10 mouse cellular contexts compared by ENCODE assay signal in the genomic region with DNA sequence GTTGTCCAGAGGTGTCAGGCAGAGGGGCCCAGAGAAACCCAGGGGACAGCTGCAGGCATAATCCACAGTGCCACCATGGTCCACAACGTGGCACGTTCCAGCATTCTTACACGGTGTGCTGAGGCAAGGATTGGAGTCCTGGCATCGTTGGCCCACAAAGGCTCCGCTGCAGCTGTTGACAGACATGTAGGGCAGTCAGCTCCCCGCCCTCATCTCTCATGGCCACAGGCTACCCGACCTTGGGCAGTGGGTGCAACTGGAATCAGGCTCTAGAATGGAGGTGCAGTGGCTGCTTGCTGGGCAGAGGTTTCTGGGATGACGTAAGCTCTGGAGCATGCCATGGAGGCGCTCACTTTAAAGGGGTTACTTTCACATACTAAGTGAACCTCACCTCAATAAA. TPM values are rescaled to one million over a fixed set of nuclear protein-coding genes. Genes with fewer than 3 reads are reported as not detected.
DNase-seq lines count a peak whose midpoint lies in the region; ATAC-seq and TF ChIP-seq lines count a peak whose summit lies in the region.
"Had no signal": no experiment of that assay in that cellular context is flagged by ENCODE, and none has a peak within 500 bp of the region (broad histone marks: within the 10 kb centered on the region; RNA-seq: fewer than 3 reads in every experiment).

No protein-coding gene starts in this region.

- 74% methylated on average over 9 of the region's 9 CpGs for WGBS in liver, adult 2 months
- WGBS in liver, embryonic 12.5 days (ENCODE audit: insufficient replicate concordance) = 66% methylated on average over 9 of the region's 9 CpGs
- 55% methylated on average over 9 of the region's 9 CpGs for WGBS in forebrain, embryonic 11.5 days
- 25% methylated on average over 9 of the region's 9 CpGs for WGBS in hindbrain, embryonic 16.5 days
- whole genome bisulfite sequencing in neural tube, embryonic 13.5 days = 36% methylated on average over 9 of the region's 9 CpGs
- 77% methylated on average over 9 of the region's 9 CpGs for WGBS in intestine, embryonic 15.5 days

- peaks cover 46% of the 10 kb centered on the region for H3K4me1 ChIP-seq in liver, adult 2 months (ENCODE audit: control insufficient read depth, insufficient read depth, low read length)
- H3K4me1 ChIP-seq in liver, embryonic 12.5 days = peaks cover 66% of the 10 kb centered on the region
- H3K4me1 ChIP-seq in forebrain, embryonic 11.5 days (replicated peaks; ENCODE audit: control insufficient read depth, insufficient read depth, low read length) = peaks cover 67% of the 10 kb centered on the region
- peaks cover 73% of the 10 kb centered on the region for H3K4me1 ChIP-seq in hindbrain, embryonic 16.5 days (ENCODE audit: control insufficient read depth, insufficient read depth, low read depth, low read length)
- peaks cover 99% of the 10 kb centered on the region for H3K4me1 ChIP-seq in neural tube, embryonic 13.5 days (replicated peaks)
- peaks cover 88% of the 10 kb centered on the region for H3K4me1 ChIP-seq in intestine, embryonic 15.5 days (replicated peaks)

- DNase-seq in liver, adult 2 months (ENCODE audit: extremely low read depth, low read depth, low spot score) = peak; percentile 46
- DNase-seq in forebrain, embryonic 11.5 days (ENCODE audit: low spot score) = peak; percentile 73
- DNase-seq in heart, adult 18-20 months = no peak
- DNase-seq: cerebellum, adult 8-10 months; right cerebral cortex, postnatal 25 days had no signal

- H3K27ac ChIP-seq in liver, adult 2 months (replicated peaks; ENCODE audit: insufficient read depth, low read depth, low read length) = no peak overlapping the region
- H3K27ac ChIP-seq in liver, embryonic 12.5 days = no peak overlapping the region
- peak overlapping the region; percentile 98 for H3K27ac ChIP-seq in forebrain, embryonic 11.5 days (ENCODE audit: low read depth, low read length)
- H3K27ac ChIP-seq in hindbrain, embryonic 16.5 days (ENCODE audit: low read depth, low read length) = peak overlapping the region; percentile 88
- H3K27ac ChIP-seq in neural tube, embryonic 13.5 days (replicated peaks) = peak overlapping the region; percentile 94
- H3K27ac ChIP-seq in intestine, embryonic 15.5 days = no peak overlapping the region

- H3K36me3 ChIP-seq in liver, adult 2 months (ENCODE audit: control insufficient read depth, insufficient read depth, low read length) = no peaks in the 10 kb centered on the region
- peaks cover 26% of the 10 kb centered on the region for H3K36me3 ChIP-seq in liver, embryonic 12.5 days
- peaks cover 15% of the 10 kb centered on the region for H3K36me3 ChIP-seq in forebrain, embryonic 11.5 days (ENCODE audit: control insufficient read depth, insufficient read depth, low read length)
- H3K36me3 ChIP-seq in hindbrain, embryonic 16.5 days (ENCODE audit: control insufficient read depth, insufficient read depth, low read length) = no peaks in the 10 kb centered on the region
- peaks cover 21% of the 10 kb centered on the region for H3K36me3 ChIP-seq in neural tube, embryonic 13.5 days
- peaks cover 16% of the 10 kb centered on the region for H3K36me3 ChIP-seq in intestine, embryonic 15.5 days

- H3K79me2 ChIP-seq in liver, adult 2 months (ENCODE audit: control insufficient read depth, insufficient read depth, low read length) = peaks cover 54% of the 10 kb centered on the region

- no peak for ATAC-seq in liver, embryonic 12.5 days
- peak; percentile 51 for ATAC-seq in forebrain, embryonic 11.5 days (replicated peaks; ENCODE audit: low FRiP score)
- peak; percentile 3; the same call in 1 of the 2 replicates for ATAC-seq in hindbrain, embryonic 16.5 days
- ATAC-seq in neural tube, embryonic 13.5 days (ENCODE audit: low read depth) = no peak
- no peak for ATAC-seq in intestine, embryonic 15.5 days
- ATAC-seq: intestine, embryonic 16.5 days had no signal

- H3K4me2 ChIP-seq in liver, embryonic 12.5 days = no peak overlapping the region
- H3K4me2 ChIP-seq in forebrain, embryonic 11.5 days (ENCODE audit: low read depth, low read length, severe bottlenecking) = peak overlapping the region; percentile 50; the same call in 1 of the 2 replicates
- H3K4me2 ChIP-seq in hindbrain, embryonic 16.5 days (ENCODE audit: low read length) = peak overlapping the region; percentile 32
- peak overlapping the region; percentile 48 for H3K4me2 ChIP-seq in neural tube, embryonic 13.5 days
- H3K4me2 ChIP-seq in intestine, embryonic 15.5 days (replicated peaks) = no peak overlapping the region

- H3K9ac ChIP-seq in liver, adult 2 months (ENCODE audit: low read depth, low read length) = no peak overlapping the region
- H3K9ac ChIP-seq in liver, embryonic 12.5 days = no peak overlapping the region
- peak overlapping the region; percentile 62 for H3K9ac ChIP-seq in forebrain, embryonic 11.5 days (ENCODE audit: low read length)
- peak overlapping the region; percentile 36; the same call in 1 of the 2 replicates for H3K9ac ChIP-seq in hindbrain, embryonic 16.5 days (ENCODE audit: low read depth, low read length)
- peak overlapping the region; percentile 6; the same call in 1 of the 2 replicates for H3K9ac ChIP-seq in neural tube, embryonic 13.5 days
- no peak overlapping the region for H3K9ac ChIP-seq in intestine, embryonic 15.5 days

- no peak for TF ChIP-seq POLR2A in liver, adult 2 months (IDR thresholded peaks at IDR 0.05; ENCODE audit: extremely low read depth, insufficient read depth, low read length)

- TF ChIP-seq CTCF in liver, adult 2 months (IDR thresholded peaks at IDR 0.05; ENCODE audit: low read depth, low read length) = no peak

- H3K9me3 ChIP-seq in liver, embryonic 12.5 days (replicated peaks) = no peaks in the 10 kb centered on the region
- no peaks in the 10 kb centered on the region for H3K9me3 ChIP-seq in forebrain, embryonic 11.5 days (ENCODE audit: control insufficient read depth, low read length)
- no peaks in the 10 kb centered on the region for H3K9me3 ChIP-seq in hindbrain, embryonic 16.5 days (ENCODE audit: control insufficient read depth, low read length)
- H3K9me3 ChIP-seq in neural tube, embryonic 13.5 days = no peaks in the 10 kb centered on the region
- no peaks in the 10 kb centered on the region for H3K9me3 ChIP-seq in intestine, embryonic 15.5 days

- no peak overlapping the region for H3K4me3 ChIP-seq in liver, adult 2 months (ENCODE audit: insufficient read depth, low read depth, low read length)
- no peak overlapping the region for H3K4me3 ChIP-seq in liver, embryonic 12.5 days
- no peak overlapping the region for H3K4me3 ChIP-seq in forebrain, embryonic 11.5 days (ENCODE audit: low read depth, low read length)
- H3K4me3 ChIP-seq in hindbrain, embryonic 16.5 days (ENCODE audit: low read length) = no peak overlapping the region
- no peak overlapping the region for H3K4me3 ChIP-seq in neural tube, embryonic 13.5 days
- H3K4me3 ChIP-seq in intestine, embryonic 15.5 days (replicated peaks) = no peak overlapping the region

- no peaks in the 10 kb centered on the region for H3K27me3 ChIP-seq in liver, adult 2 months (ENCODE audit: control insufficient read depth, insufficient read depth, low read length)
- H3K27me3 ChIP-seq in liver, embryonic 12.5 days (replicated peaks) = no peaks in the 10 kb centered on the region
- no peaks in the 10 kb centered on the region for H3K27me3 ChIP-seq in forebrain, embryonic 11.5 days (ENCODE audit: control insufficient read depth, insufficient read depth, low read length)
- H3K27me3 ChIP-seq in hindbrain, embryonic 16.5 days (replicated peaks; ENCODE audit: control insufficient read depth, insufficient read depth, low read length) = no peaks in the 10 kb centered on the region
- H3K27me3 ChIP-seq in neural tube, embryonic 13.5 days = no peaks in the 10 kb centered on the region
- H3K27me3 ChIP-seq in intestine, embryonic 15.5 days (replicated peaks) = no peaks in the 10 kb centered on the region

RNA-seq across cellular contexts. Expression of gene Notch1, which starts 31.2 kb away (rescaled TPM):
- 6.2 and 13.8 TPM in 2 replicates for total RNA-seq in liver, adult 2 months (2014; rRNA removed)
- 9.1 and 9.7 TPM in 2 replicates for polyA plus RNA-seq in liver, adult 2 months (2012; rRNA removed)
- polyA plus RNA-seq in liver, embryonic 12.5 days (2016; fragmentation: Nextera tagmentation; extraction: Ambion mirVana) = 4.1 and 4.4 TPM in 2 replicates
- polyA plus RNA-seq in forebrain, embryonic 11.5 days (2014; fragmentation: Nextera tagmentation; extraction: Ambion mirVana) = 68.3 and 70.9 TPM in 2 replicates
- 13.3 and 15.1 TPM in 2 replicates for polyA plus RNA-seq in hindbrain, embryonic 16.5 days (2015; fragmentation: Nextera tagmentation; extraction: Ambion mirVana)
- 19.3 and 20.5 TPM in 2 replicates for polyA plus RNA-seq in neural tube, embryonic 13.5 days (2015; fragmentation: Nextera tagmentation; extraction: Ambion mirVana)
- 11.3 and 12.2 TPM in 2 replicates for polyA plus RNA-seq in intestine, embryonic 15.5 days (2015; fragmentation: Nextera tagmentation; extraction: Ambion mirVana)
- 10 to 100 TPM; 29.8 to 30.5 TPM for total RNA-seq in heart, adult 18-20 months (2021)

RNA-seq across cellular contexts. Expression of gene Sec16a, which starts 40.3 kb away (rescaled TPM):
- total RNA-seq in liver, adult 2 months (2014; rRNA removed) = 44.5 and 53.2 TPM in 2 replicates
- 70.5 and 78.2 TPM in 2 replicates for polyA plus RNA-seq in liver, adult 2 months (2012; rRNA removed)
- polyA plus RNA-seq in liver, embryonic 12.5 days (2016; fragmentation: Nextera tagmentation; extraction: Ambion mirVana) = 13.0 and 14.4 TPM in 2 replicates
- 39.3 and 40.9 TPM in 2 replicates for polyA plus RNA-seq in forebrain, embryonic 11.5 days (2014; fragmentation: Nextera tagmentation; extraction: Ambion mirVana)
- 15.4 and 19.3 TPM in 2 replicates for polyA plus RNA-seq in hindbrain, embryonic 16.5 days (2015; fragmentation: Nextera tagmentation; extraction: Ambion mirVana)
- polyA plus RNA-seq in neural tube, embryonic 13.5 days (2015; fragmentation: Nextera tagmentation; extraction: Ambion mirVana) = 18.4 and 20.7 TPM in 2 replicates
- 20.2 and 24.7 TPM in 2 replicates for polyA plus RNA-seq in intestine, embryonic 15.5 days (2015; fragmentation: Nextera tagmentation; extraction: Ambion mirVana)
- 10 to 100 TPM; 38.9 to 39.2 TPM for total RNA-seq in heart, adult 18-20 months (2021)

Comparison
In these comparisons a context has a peak if more than half of its experiments do, and no peak if none do; other contexts are left out.
1. DNase-seq: peak in liver, adult 2 months (single experiment) and forebrain, embryonic 11.5 days (single experiment); none in heart, adult 18-20 months (0 of 2).
2. H3K27ac ChIP-seq: peak in forebrain, embryonic 11.5 days (single experiment), hindbrain, embryonic 16.5 days (single experiment) and neural tube, embryonic 13.5 days (single experiment); none in liver, adult 2 months (single experiment), liver, embryonic 12.5 days (single experiment) and intestine, embryonic 15.5 days (single experiment).
3. H3K9ac ChIP-seq: peak in forebrain, embryonic 11.5 days (single experiment), hindbrain, embryonic 16.5 days (single experiment) and neural tube, embryonic 13.5 days (single experiment); none in liver, adult 2 months (single experiment), liver, embryonic 12.5 days (single experiment) and intestine, embryonic 15.5 days (single experiment).
4. ATAC-seq: peak in forebrain, embryonic 11.5 days (single experiment) and hindbrain, embryonic 16.5 days (single experiment); none in liver, embryonic 12.5 days (single experiment), neural tube, embryonic 13.5 days (single experiment) and intestine, embryonic 15.5 days (single experiment).
5. H3K4me2 ChIP-seq: peak in forebrain, embryonic 11.5 days (single experiment), hindbrain, embryonic 16.5 days (single experiment) and neural tube, embryonic 13.5 days (single experiment); none in liver, embryonic 12.5 days (single experiment) and intestine, embryonic 15.5 days (single experiment).